Mouse (Mus musculus): Measurements from ENCODE around the gene Tmem94. TPM values are rescaled to one million over a fixed set of nuclear protein-coding genes. Genes with fewer than 3 reads are reported as not detected.
A peak's percentile ranks its signal among the peaks of the same experiment; 100 is the strongest.

The Tmem94 gene
- polyA plus RNA-seq, 1 experiment from 2014 or later = 25.0 TPM

- Histone ChIP-seq H3K4me3 (replicated peaks) (peak overlapping the region; percentile 81), H3K36me3 (peaks cover 35% of the 10 kb centered on the region), H3K4me2 (replicated peaks) (peak overlapping the region; percentile 96), H3K9ac (0 out of 2 replicates have a peak overlapping the region, but pooled peaks have one; percentile 12), H3K9me3 (replicated peaks) (no peaks in the 10 kb centered on the region), H3K27ac (replicated peaks) (peak overlapping the region; percentile 73), H3K27me3 (no peaks in the 10 kb centered on the region), H3K4me1 (peaks cover 73% of the 10 kb centered on the region)
- 50% methylated on average over 8 of the region's 8 CpGs for WGBS
- no peak for ATAC-seq (ENCODE audit: insufficient number of reproducible peaks, low FRiP score, low TSS enrichment, low read depth)
Measured at GRCm38 (mm10) chr11:115809311-115809781, 44.1 kb downstream of the Tmem94 start.

DNA sequence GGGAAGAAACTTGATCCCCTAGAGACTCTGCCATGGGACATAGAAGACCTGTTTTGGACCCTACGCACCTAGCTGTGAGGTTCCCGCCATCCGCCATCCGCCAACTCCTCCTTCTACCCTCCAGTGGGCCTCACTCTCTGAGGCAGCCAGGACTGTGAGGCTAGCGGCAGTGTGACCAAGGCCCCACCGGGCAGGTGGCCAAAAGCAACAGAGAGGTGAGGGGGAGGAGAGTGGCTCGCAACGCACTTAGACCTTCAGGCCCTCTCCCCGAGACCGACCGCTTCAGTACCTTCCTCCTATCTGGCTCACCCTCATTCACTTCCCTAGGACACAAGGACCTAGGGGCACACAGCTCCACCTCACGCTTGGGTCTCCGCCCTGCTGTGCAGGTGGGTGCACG, 45.1 kb downstream of the Tmem94 start:
- peaks cover 25% of the 10 kb centered on the region for H3K36me3 ChIP-seq
- H3K4me3 ChIP-seq (replicated peaks) = peak overlapping the region; percentile 81
- peak overlapping the region; percentile 96 for H3K4me2 ChIP-seq (replicated peaks)
- H3K4me1 ChIP-seq = peaks cover 78% of the 10 kb centered on the region
- H3K27ac ChIP-seq (replicated peaks) = 0 out of 2 replicates have a peak overlapping the region, but pooled peaks have one; percentile 73
- H3K9me3 ChIP-seq (replicated peaks) = no peaks in the 10 kb centered on the region
- H3K27me3 ChIP-seq = no peaks in the 10 kb centered on the region
- no peak overlapping the region for H3K9ac ChIP-seq
- ATAC-seq (ENCODE audit: insufficient number of reproducible peaks, low FRiP score, low TSS enrichment, low read depth) = no peak
- WGBS = 70% methylated on average over 14 of the region's 14 CpGs

DNA sequence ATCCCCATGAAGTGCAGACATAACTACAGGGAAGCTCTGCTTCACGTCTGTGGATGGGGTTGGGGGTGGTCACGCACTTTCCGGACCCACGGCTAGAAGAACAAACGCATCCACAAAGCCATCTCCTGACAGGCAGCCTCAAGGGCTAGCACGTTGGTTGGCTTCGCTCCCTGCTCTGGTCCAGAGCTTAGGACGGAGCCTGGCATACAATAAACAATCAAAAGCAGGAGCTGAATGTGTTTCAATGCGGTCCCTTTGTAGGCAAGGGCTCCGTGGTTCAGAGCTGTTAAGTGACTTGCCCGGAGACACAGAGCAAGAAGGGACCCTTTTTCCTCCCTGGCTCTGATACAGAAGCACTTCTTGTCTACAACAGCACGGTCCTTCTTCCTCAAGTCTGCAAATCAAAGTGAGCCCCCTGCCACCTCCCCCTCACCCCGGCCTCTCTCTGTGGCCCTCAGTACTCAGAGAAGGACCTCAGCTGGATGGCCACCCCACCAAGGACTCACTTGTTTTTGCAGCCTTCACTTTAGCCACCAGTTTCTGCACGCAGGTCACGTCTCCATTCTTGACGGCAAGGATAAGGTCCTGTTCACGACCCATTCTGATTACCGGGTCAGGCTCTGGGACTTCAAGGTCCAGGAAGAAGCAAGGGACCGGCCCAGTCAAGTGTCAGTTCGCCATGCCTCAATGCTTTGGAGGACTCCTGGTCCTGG, 46.3 kb downstream of the Tmem94 start:
- Histone ChIP-seq H3K27me3 (no peaks in the 10 kb centered on the region), H3K9me3 (replicated peaks) (no peaks in the 10 kb centered on the region), H3K4me3 (replicated peaks) (peak overlapping the region; percentile 81), H3K4me1 (peaks cover 79% of the 10 kb centered on the region), H3K27ac (replicated peaks) (no peak overlapping the region; the same call in 1 of the 2 replicates), H3K9ac (peak overlapping the region; percentile 12; the same call in 1 of the 2 replicates), H3K4me2 (replicated peaks) (peak overlapping the region; percentile 96), H3K36me3 (peaks cover 20% of the 10 kb centered on the region)
- WGBS = 73% methylated on average over 20 of the region's 20 CpGs
- ATAC-seq (ENCODE audit: insufficient number of reproducible peaks, low FRiP score, low TSS enrichment, low read depth) = no peak

DNA sequence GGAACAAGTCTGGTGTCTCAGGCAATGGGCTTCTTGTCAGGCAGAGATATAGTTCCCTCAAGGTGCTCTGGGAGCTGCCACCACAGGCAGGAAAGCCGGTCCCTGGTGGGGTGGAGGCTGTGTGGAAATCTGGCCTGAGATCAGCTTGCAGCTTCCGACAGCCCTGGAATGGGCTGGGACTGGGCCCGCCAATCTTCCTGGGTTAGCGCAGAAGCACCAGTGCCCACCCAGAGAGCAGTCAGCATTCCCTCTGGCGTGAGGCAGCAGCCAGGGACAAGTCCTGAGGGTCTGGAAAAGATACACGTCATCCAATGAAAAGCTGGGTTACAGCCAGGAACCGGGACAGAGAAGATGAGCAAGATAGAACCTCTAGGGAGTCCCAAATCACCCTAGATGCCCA, 46.9 kb downstream of the Tmem94 start:
- peak overlapping the region; percentile 90; the same call in 1 of the 2 replicates for H3K27ac ChIP-seq (replicated peaks)

DNA sequence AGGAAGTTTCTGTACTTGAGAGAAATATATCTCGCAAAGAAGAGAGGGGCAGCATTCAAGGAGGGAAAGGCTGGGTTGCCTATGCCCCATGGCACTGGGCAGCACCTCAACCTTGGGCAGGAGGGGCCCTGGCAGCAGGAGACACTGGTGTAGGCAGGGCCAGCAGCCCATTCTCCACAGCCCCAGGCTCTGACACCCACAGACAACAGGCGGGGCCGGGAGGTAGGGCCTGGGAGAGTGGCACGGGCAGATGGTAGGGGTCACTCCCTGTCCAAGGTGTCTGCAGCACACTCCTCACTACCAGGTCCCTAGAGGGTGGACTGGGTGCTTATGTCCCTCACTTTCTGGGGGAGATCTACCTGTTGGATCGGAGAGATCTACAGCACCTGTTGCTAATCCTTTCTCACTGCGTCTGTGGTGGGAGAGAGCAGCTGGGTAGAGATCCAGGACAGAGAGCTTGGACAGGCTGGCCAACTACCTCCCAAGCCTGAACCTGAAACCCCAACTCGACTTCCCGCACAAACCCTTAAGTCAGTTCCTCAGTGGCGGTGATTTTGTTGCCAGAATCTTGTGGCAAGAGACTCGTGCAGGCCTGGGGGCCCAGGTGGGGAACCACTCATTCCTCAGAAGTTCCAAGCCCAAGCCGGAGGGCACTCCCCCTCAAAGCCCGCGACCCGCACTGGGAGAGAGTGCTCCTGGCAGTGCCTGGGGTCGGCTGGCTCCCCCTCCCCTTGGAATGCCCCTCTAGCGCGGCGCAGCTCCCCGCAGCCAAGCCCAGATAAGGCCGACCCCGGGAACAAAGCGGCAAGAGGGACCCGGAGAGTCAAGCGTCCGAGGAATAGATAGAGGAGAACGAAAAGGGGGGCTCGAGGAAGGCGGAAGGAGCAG, 47.5 kb downstream of the Tmem94 start:
- H3K27me3 ChIP-seq = no peaks in the 10 kb centered on the region
- H3K4me1 ChIP-seq = peaks cover 67% of the 10 kb centered on the region
- WGBS = 3% methylated on average over 28 of the region's 28 CpGs
- peak overlapping the region; percentile 58 for H3K9ac ChIP-seq
- H3K4me3 ChIP-seq (replicated peaks) = peak overlapping the region; percentile 81
- H3K4me2 ChIP-seq (replicated peaks) = peak overlapping the region; percentile 96
- H3K27ac ChIP-seq (replicated peaks) = peak overlapping the region; percentile 90
- H3K36me3 ChIP-seq = peaks cover 19% of the 10 kb centered on the region
- H3K9me3 ChIP-seq (replicated peaks) = no peaks in the 10 kb centered on the region
- no peak for ATAC-seq (ENCODE audit: insufficient number of reproducible peaks, low FRiP score, low TSS enrichment, low read depth)

More for the DNA sequence above, 46.9 kb downstream of the Tmem94 start:
- H3K9me3 ChIP-seq (replicated peaks) = no peaks in the 10 kb centered on the region
- WGBS = 24% methylated on average over 7 of the region's 7 CpGs
- peaks cover 73% of the 10 kb centered on the region for H3K4me1 ChIP-seq
- H3K27me3 ChIP-seq = no peaks in the 10 kb centered on the region
- H3K9ac ChIP-seq = 0 out of 2 replicates have a peak overlapping the region, but pooled peaks have one; percentile 12
- peak overlapping the region; percentile 81 for H3K4me3 ChIP-seq (replicated peaks)
- peak overlapping the region; percentile 96 for H3K4me2 ChIP-seq (replicated peaks)
- no peak for ATAC-seq (ENCODE audit: insufficient number of reproducible peaks, low FRiP score, low TSS enrichment, low read depth)
- H3K36me3 ChIP-seq = peaks cover 20% of the 10 kb centered on the region

GRCm38 (mm10) chr11:115813507-115814296, 48.5 kb downstream of the Tmem94 start, which contains the start of gene Caskin2:
Gene Caskin2, minus strand, starts transcription at chr11:115813639.
- H3K9me3 ChIP-seq (replicated peaks) = no peaks in the 10 kb centered on the region
- peak within 1 kb of the TSS; percentile 96 for H3K4me2 ChIP-seq (replicated peaks)
- H3K4me1 ChIP-seq = peaks cover 57% of the 10 kb centered on the region
- peak; percentile 92 for ATAC-seq (ENCODE audit: insufficient number of reproducible peaks, low FRiP score, low TSS enrichment, low read depth)
- H3K27me3 ChIP-seq = no peaks in the 10 kb centered on the region
- peaks cover 20% of the 10 kb centered on the region for H3K36me3 ChIP-seq
- peak within 1 kb of the TSS; percentile 78 for H3K9ac ChIP-seq
- H3K4me3 ChIP-seq (replicated peaks) = peak within 1 kb of the TSS; percentile 81
- under 1% methylated on average over 43 of the region's 44 CpGs for WGBS
- H3K27ac ChIP-seq (replicated peaks) = peak within 1 kb of the TSS; percentile 90

DNA sequence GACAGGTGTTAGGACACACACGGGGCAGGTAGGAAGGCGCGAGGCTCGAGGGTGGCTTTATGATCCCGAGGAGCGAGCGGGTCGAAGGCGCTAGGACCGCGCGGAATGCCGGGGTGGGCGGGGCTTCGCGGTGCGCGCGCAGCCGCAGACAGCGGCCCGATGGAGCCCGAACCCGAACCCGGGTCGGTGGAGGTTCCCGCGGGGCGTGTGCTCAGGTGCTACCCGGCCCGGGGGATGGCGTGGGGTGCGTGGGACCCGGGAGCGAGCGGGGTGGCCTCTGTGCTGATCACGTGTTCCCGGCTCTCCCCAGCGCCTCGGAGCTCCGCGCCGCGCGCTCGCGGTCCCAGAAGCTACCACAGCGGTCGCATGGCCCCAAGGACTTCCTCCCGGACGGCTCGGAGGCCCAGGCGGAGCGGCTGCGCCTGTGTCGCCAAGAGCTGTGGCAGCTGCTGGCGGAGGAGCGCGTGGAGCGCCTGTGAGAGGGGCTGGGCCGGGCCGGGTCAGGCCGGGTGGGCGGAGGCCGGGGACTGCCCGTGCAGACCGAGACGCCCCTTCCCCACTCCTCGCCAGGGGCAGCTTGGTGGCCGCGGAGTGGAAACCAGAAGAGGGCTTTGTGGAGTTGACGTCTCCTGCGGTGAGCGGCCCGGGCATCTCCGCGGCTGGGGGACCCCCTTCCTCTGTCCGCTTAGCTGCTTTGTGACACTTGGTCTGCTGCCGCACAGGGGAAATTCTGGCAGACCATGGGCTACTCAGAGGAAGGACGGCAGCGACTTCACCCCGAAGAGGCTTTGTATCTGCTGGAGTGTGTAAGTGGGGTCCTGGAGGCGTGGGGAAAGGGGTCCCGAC, 49.6 kb downstream of the Tmem94 start, which contains the start of gene Tsen54:
TSS of gene Tsen54 (plus strand) at position 120 of the 846 bp plus-strand sequence.
- WGBS = 3% methylated on average over 79 of the region's 84 CpGs
- peak within 1 kb of the TSS; percentile 78 for H3K9ac ChIP-seq
- no peaks in the 10 kb centered on the region for H3K27me3 ChIP-seq
- peak within 1 kb of the TSS; percentile 90 for H3K27ac ChIP-seq (replicated peaks)
- peaks cover 46% of the 10 kb centered on the region for H3K4me1 ChIP-seq
- H3K36me3 ChIP-seq = peaks cover 22% of the 10 kb centered on the region
- ATAC-seq (ENCODE audit: insufficient number of reproducible peaks, low FRiP score, low TSS enrichment, low read depth) = peak; percentile 37
- peak within 1 kb of the TSS; percentile 81 for H3K4me3 ChIP-seq (replicated peaks)
- H3K9me3 ChIP-seq (replicated peaks) = no peaks in the 10 kb centered on the region
- H3K4me2 ChIP-seq (replicated peaks) = peak within 1 kb of the TSS; percentile 96

DNA sequence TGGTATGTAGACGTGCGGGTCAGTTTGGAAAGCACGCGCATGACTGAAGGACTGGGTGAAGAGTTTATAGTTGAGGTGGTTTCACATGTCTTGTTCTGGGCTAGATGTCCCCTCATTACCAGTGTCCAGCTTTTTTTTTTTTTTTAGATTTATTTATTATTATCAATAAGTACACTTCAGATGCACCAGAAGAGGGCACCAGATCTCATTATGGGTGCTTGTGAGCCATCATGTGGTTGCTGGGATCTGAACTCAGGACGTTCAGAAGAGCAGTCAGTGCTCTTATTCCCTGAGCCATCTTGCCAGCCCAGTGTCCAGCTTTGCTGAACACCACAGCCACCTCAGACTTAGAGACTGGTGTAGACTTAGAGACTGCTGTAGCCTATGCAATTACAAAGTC, 52.1 kb downstream of the Tmem94 start:
- Histone ChIP-seq H3K9ac (no peak overlapping the region), H3K36me3 (peaks cover 42% of the 10 kb centered on the region), H3K27ac (replicated peaks) (no peak overlapping the region)

GRCm38 (mm10) chr11:115819915-115820623, 54.8 kb downstream of the Tmem94 start:
- Histone ChIP-seq H3K4me3 (replicated peaks) (no peak overlapping the region), H3K4me2 (replicated peaks) (no peak overlapping the region), H3K36me3 (peaks cover 47% of the 10 kb centered on the region), H3K27me3 (peaks cover 10% of the 10 kb centered on the region), H3K9me3 (replicated peaks) (no peaks in the 10 kb centered on the region), H3K9ac (no peak overlapping the region), H3K4me1 (peaks cover 25% of the 10 kb centered on the region), H3K27ac (replicated peaks) (no peak overlapping the region)
- ATAC-seq (ENCODE audit: insufficient number of reproducible peaks, low FRiP score, low TSS enrichment, low read depth) = no peak
- 87% methylated on average over 16 of the region's 16 CpGs for WGBS

More for the DNA sequence above, 52.1 kb downstream of the Tmem94 start:
- Histone ChIP-seq H3K9me3 (replicated peaks) (no peaks in the 10 kb centered on the region), H3K4me1 (peaks cover 21% of the 10 kb centered on the region), H3K27me3 (no peaks in the 10 kb centered on the region), H3K4me3 (replicated peaks) (no peak overlapping the region), H3K4me2 (replicated peaks) (no peak overlapping the region)
- 89% methylated on average over 5 of the region's 5 CpGs for WGBS
- ATAC-seq (ENCODE audit: insufficient number of reproducible peaks, low FRiP score, low TSS enrichment, low read depth) = no peak

Data from embryonic facial prominence, embryonic 15.5 days (tissue).